Mouse (Mus musculus) embryonic facial prominence, embryonic 14.5 days (tissue): ENCODE measurements around the gene Sgsm1. TPM values are rescaled to one million over a fixed set of nuclear protein-coding genes. Genes with fewer than 3 reads are reported as not detected.
"Not testable (repeated sequence)": the region's sequence is repeated elsewhere in the genome, so short reads cannot be mapped to it uniquely, and the experiment has no call there.

Experiments
- ATAC-seq: fragments of 200-750 bp; cut with Nextera tagmentation; 2 replicates; pipeline ENCODE4 v1.8.0; 2017; ENCODE audit warnings: low read depth, moderate number of reproducible peaks, moderate TSS enrichment
- DNase-seq: peaks from one replicate; pipeline ENCODE4 v3.0.0-alpha.2; 2015; ENCODE audit warnings: low spot score
- H3K27ac ChIP-seq: fragments of 300-500 bp; sonication (generic); replicated peaks from 2 replicates; pipeline ENCODE4 v1.5.1; 2014; ENCODE audit warnings: low read depth, mild to moderate bottlenecking, low read length, moderate library complexity
- H3K27me3 ChIP-seq: fragments of 300-500 bp; sonication (generic); replicated peaks from 2 replicates; pipeline ENCODE4 v1.6.1; 2014; ENCODE audit warnings: low read length; ENCODE audit not compliant: control insufficient read depth, insufficient read depth
- H3K36me3 ChIP-seq: fragments of 300-500 bp; sonication (generic); 2 replicates; pipeline ENCODE4 v1.6.1; 2014; ENCODE audit warnings: low read length, mixed read lengths; ENCODE audit not compliant: control insufficient read depth, insufficient read depth
- H3K4me1 ChIP-seq: fragments of 300-500 bp; sonication (generic); 2 replicates; pipeline ENCODE4 v1.6.1; 2014; ENCODE audit warnings: antibody characterized with exemption, low read length; ENCODE audit not compliant: control insufficient read depth, insufficient read depth
- H3K4me2 ChIP-seq: fragments of 300-500 bp; sonication (generic); 2 replicates; pipeline ENCODE4 v1.6.1; 2014; ENCODE audit warnings: low read depth, mild to moderate bottlenecking, low read length, moderate library complexity, mixed read lengths
- H3K4me3 ChIP-seq: fragments of 300-500 bp; sonication (generic); 2 replicates; pipeline ENCODE4 v1.5.1; 2014; ENCODE audit warnings: low read depth, mild to moderate bottlenecking, low read length
- H3K9ac ChIP-seq: fragments of 300-500 bp; sonication (generic); 2 replicates; pipeline ENCODE4 v1.6.1; 2014; ENCODE audit warnings: low read depth, mild to moderate bottlenecking, low read length, moderate library complexity, mixed read lengths
- H3K9me3 ChIP-seq: fragments of 300-500 bp; sonication (generic); 2 replicates; pipeline ENCODE4 v1.6.1; 2016; ENCODE audit warnings: low read length; ENCODE audit not compliant: control insufficient read depth
- WGBS: fragments of 180-500 bp; shearing (Covaris S2); extraction: QIAGEN DNeasy Blood & Tissue Kit; methylation state at CpG from one replicate; pipeline ENCODE4 v1.1.7; 2014; 5-methylcytosine and 5-hydroxymethylcytosine counted together
- polyA plus RNA-seq: library from polyadenylated mRNA; unstranded; fragments of >200 nt; fragmentation: Nextera tagmentation; extraction: Ambion mirVana; gene quantifications from 2 replicates; pipeline ENCODE4 v1.2.1, GENCODE M21; 2014

The Sgsm1 gene
- polyA plus RNA-seq, 1 experiment from 2014 or later = 2.0 TPM

GRCm38 (mm10) chr5:113348597-113348996, 38.0 kb upstream of the Sgsm1 start:
- peaks cover 58% of the 10 kb centered on the region for H3K27me3 ChIP-seq
- WGBS = 12% methylated on average over 13 of the region's 13 CpGs

GRCm38 (mm10) chr5:113347593-113347992, 37.0 kb upstream of the Sgsm1 start:
- no peak overlapping the region for H3K27ac ChIP-seq
- no peak overlapping the region for H3K4me3 ChIP-seq
- ATAC-seq (no peak), DNase-seq (no peak)
- H3K27me3 ChIP-seq = peaks cover 58% of the 10 kb centered on the region
- no peaks in the 10 kb centered on the region for H3K4me1 ChIP-seq
- H3K36me3 ChIP-seq = no peaks in the 10 kb centered on the region
- no peak overlapping the region for H3K9ac ChIP-seq
- no peaks in the 10 kb centered on the region for H3K9me3 ChIP-seq
- H3K4me2 ChIP-seq = no peak overlapping the region
- WGBS = 36% methylated on average over 9 of the region's 12 CpGs

More at GRCm38 (mm10) chr5:113348597-113348996, 38.0 kb upstream of the Sgsm1 start:
- ATAC-seq = no peak
- no peaks in the 10 kb centered on the region for H3K4me1 ChIP-seq
- no peak overlapping the region for H3K4me2 ChIP-seq
- no peak overlapping the region for H3K4me3 ChIP-seq
- DNase-seq = no peak
- no peaks in the 10 kb centered on the region for H3K36me3 ChIP-seq
- no peak overlapping the region for H3K9ac ChIP-seq
- no peaks in the 10 kb centered on the region for H3K9me3 ChIP-seq
- no peak overlapping the region for H3K27ac ChIP-seq

GRCm38 (mm10) chr5:113346651-113347050, 36.1 kb upstream of the Sgsm1 start:
- H3K9me3 ChIP-seq, DNase-seq, H3K36me3 ChIP-seq, ATAC-seq, H3K4me2 ChIP-seq, H3K9ac ChIP-seq, H3K4me3 ChIP-seq, H3K4me1 ChIP-seq, H3K27ac ChIP-seq: not testable (repeated sequence)
- H3K27me3 ChIP-seq = peaks cover 59% of the 10 kb centered on the region
- 56% methylated on average over 6 of the region's 6 CpGs for WGBS

GRCm38 (mm10) chr5:113345781-113346180, 35.2 kb upstream of the Sgsm1 start:
- 4% methylated on average over 11 of the region's 11 CpGs for WGBS
- no peak overlapping the region for H3K4me2 ChIP-seq
- no peak overlapping the region for H3K9ac ChIP-seq
- DNase-seq = no peak
- H3K4me1 ChIP-seq = no peaks in the 10 kb centered on the region
- ATAC-seq = no peak
- H3K27me3 ChIP-seq = peaks cover 63% of the 10 kb centered on the region
- H3K4me3 ChIP-seq = no peak overlapping the region
- H3K9me3 ChIP-seq = no peaks in the 10 kb centered on the region
- no peaks in the 10 kb centered on the region for H3K36me3 ChIP-seq
- no peak overlapping the region for H3K27ac ChIP-seq

GRCm38 (mm10) chr5:113344635-113345386, 34.2 kb upstream of the Sgsm1 start:
- Histone ChIP-seq H3K9ac (no peak overlapping the region), H3K27me3 (peaks cover 63% of the 10 kb centered on the region), H3K4me2 (no peak overlapping the region), H3K36me3 (no peaks in the 10 kb centered on the region), H3K4me1 (no peaks in the 10 kb centered on the region), H3K9me3 (no peaks in the 10 kb centered on the region), H3K4me3 (no peak overlapping the region), H3K27ac (no peak overlapping the region)
- no peak for DNase-seq
- 26% methylated on average over 14 of the region's 16 CpGs for WGBS
- no peak for ATAC-seq

- H3K27me3 ChIP-seq = peaks cover 57% of the 10 kb centered on the region
- peaks cover 4% of the 10 kb centered on the region for H3K4me1 ChIP-seq
- no peak overlapping the region for H3K9ac ChIP-seq
- H3K4me2 ChIP-seq = peak overlapping the region; percentile 52; the same call in 1 of the 2 replicates
- 40% methylated on average over 9 of the region's 9 CpGs for WGBS
- H3K27ac ChIP-seq = no peak overlapping the region
- H3K36me3 ChIP-seq = no peaks in the 10 kb centered on the region
- H3K4me3 ChIP-seq = peak overlapping the region; percentile 35
- ATAC-seq (no peak), DNase-seq (no peak)
- H3K9me3 ChIP-seq = peaks cover 5% of the 10 kb centered on the region; the same call in 1 of the 2 replicates
Observed at GRCm38 (mm10) chr5:113336281-113336680, 25.7 kb upstream of the Sgsm1 start.

GRCm38 (mm10) chr5:113335732-113336131, 25.1 kb upstream of the Sgsm1 start:
- WGBS = 1% methylated on average over 17 of the region's 17 CpGs
- H3K9ac ChIP-seq = peak overlapping the region; percentile 41; the same call in 1 of the 2 replicates
- DNase-seq = peak; percentile 54

GRCm38 (mm10) chr5:113334621-113335530, 24.3 kb upstream of the Sgsm1 start:
- no peak overlapping the region for H3K27ac ChIP-seq
- DNase-seq (peak; percentile 61), ATAC-seq (peak; percentile 78)
- H3K4me1 ChIP-seq = peaks cover 4% of the 10 kb centered on the region
- H3K9ac ChIP-seq = no peak overlapping the region
- peak overlapping the region; percentile 35 for H3K4me3 ChIP-seq
- peak overlapping the region; percentile 52 for H3K4me2 ChIP-seq
- H3K36me3 ChIP-seq = no peaks in the 10 kb centered on the region
- 7% methylated on average over 33 of the region's 34 CpGs for WGBS
- peaks cover 56% of the 10 kb centered on the region for H3K27me3 ChIP-seq
- peaks cover 5% of the 10 kb centered on the region; the same call in 1 of the 2 replicates for H3K9me3 ChIP-seq

More at GRCm38 (mm10) chr5:113335732-113336131, 25.1 kb upstream of the Sgsm1 start:
- Histone ChIP-seq H3K27ac (no peak overlapping the region), H3K4me2 (peak overlapping the region; percentile 52), H3K36me3 (no peaks in the 10 kb centered on the region), H3K4me1 (peaks cover 4% of the 10 kb centered on the region), H3K4me3 (peak overlapping the region; percentile 35), H3K27me3 (peaks cover 56% of the 10 kb centered on the region), H3K9me3 (peaks cover 5% of the 10 kb centered on the region; the same call in 1 of the 2 replicates)
- peak; percentile 51; the same call in 1 of the 2 replicates for ATAC-seq
